Mouse (Mus musculus) forebrain, embryonic 10.5 days (tissue): ENCODE data around the gene Fkbp15. TPM values are rescaled to one million over a fixed set of nuclear protein-coding genes. Genes with fewer than 3 reads are reported as not detected.
"Not testable (repeated sequence)": the region's sequence is repeated elsewhere in the genome, so short reads cannot be mapped to it uniquely, and the experiment has no call there.

Source experiments
- DNase-seq: peaks from one replicate; pipeline ENCODE4 v3.0.0-alpha.2; 2017; ENCODE audit warnings: low spot score; ENCODE audit errors: extremely low spot score
- H3K27ac ChIP-seq: fragments of 300-500 bp; sonication (generic); 2 replicates; pipeline ENCODE4 v1.5.1; 2016; ENCODE audit warnings: mild to moderate bottlenecking
- H3K27me3 ChIP-seq: fragments of 300-500 bp; sonication (generic); 2 replicates; pipeline ENCODE4 v1.6.1; 2016; ENCODE audit warnings: mild to moderate bottlenecking; ENCODE audit not compliant: poor library complexity, severe bottlenecking
- H3K36me3 ChIP-seq: fragments of 300-500 bp; sonication (generic); replicated peaks from 2 replicates; pipeline ENCODE4 v1.6.1; 2016; ENCODE audit warnings: mild to moderate bottlenecking, moderate library complexity
- H3K4me1 ChIP-seq: fragments of 300-500 bp; sonication (generic); 2 replicates; pipeline ENCODE4 v1.6.1; 2016
- H3K4me3 ChIP-seq: fragments of 300-500 bp; sonication (generic); 2 replicates; pipeline ENCODE4 v1.5.1; 2016; ENCODE audit warnings: mild to moderate bottlenecking, moderate library complexity
- H3K9me3 ChIP-seq: fragments of 300-500 bp; sonication (generic); 2 replicates; pipeline ENCODE4 v1.6.1; 2016; ENCODE audit warnings: mild to moderate bottlenecking, moderate library complexity
- WGBS: fragments of 180-500 bp; shearing (Covaris S2); methylation state at CpG from one replicate; pipeline ENCODE4 v1.1.7; 2016; 5-methylcytosine and 5-hydroxymethylcytosine counted together
- polyA plus RNA-seq: library from polyadenylated mRNA; unstranded; fragments of >200 nt; fragmentation: Nextera tagmentation; extraction: Ambion mirVana; gene quantifications from 2 replicates; pipeline ENCODE4 v1.2.1, GENCODE M21; 2016

Gene Fkbp15
- polyA plus RNA-seq, 1 experiment from 2014 or later, result 18.5 TPM

GRCm38 (mm10) chr4:62282969-62283368 lies 77.4 kb downstream of the Fkbp15 start:
- Histone ChIP-seq H3K36me3 (no peaks in the 10 kb centered on the region), H3K4me1 (peaks cover 13% of the 10 kb centered on the region), H3K27ac (no peak overlapping the region), H3K9me3 (no peaks in the 10 kb centered on the region), H3K27me3 (peaks cover 15% of the 10 kb centered on the region; the same call in 1 of the 2 replicates), H3K4me3 (no peak overlapping the region)
- DNase-seq, result no peak
- WGBS, result 90% methylated on average over 7 of the region's 7 CpGs

DNA sequence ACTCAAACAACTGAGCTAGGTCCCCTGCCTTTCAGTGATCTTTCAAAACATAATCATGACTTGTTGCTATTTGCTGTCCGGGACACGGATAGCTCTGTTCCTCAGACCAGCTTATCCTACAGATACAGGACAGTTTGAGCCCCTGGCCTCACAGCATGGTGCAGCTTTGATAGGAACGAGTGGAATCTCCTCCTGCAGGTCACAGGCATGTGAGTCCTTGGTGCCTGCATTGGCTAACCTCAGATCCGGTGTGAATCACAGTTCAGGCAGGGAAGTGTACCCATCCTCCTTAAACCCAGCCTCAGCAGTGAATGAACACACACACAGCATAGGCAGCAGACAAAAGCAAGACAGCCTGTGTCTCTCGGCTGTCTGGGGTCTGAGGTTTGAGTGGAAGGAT lies 79.0 kb downstream of the Fkbp15 start:
- WGBS, result 63% methylated on average over 5 of the region's 5 CpGs
- Histone ChIP-seq H3K27me3 (peaks cover 10% of the 10 kb centered on the region; the same call in 1 of the 2 replicates), H3K4me1 (no peaks in the 10 kb centered on the region), H3K27ac (no peak overlapping the region), H3K4me3 (no peak overlapping the region), H3K9me3 (no peaks in the 10 kb centered on the region), H3K36me3 (no peaks in the 10 kb centered on the region)
- DNase-seq, result no peak

- no peaks in the 10 kb centered on the region for H3K9me3 ChIP-seq
- no peak for DNase-seq
- H3K36me3 ChIP-seq, result no peaks in the 10 kb centered on the region
- 79% methylated on average over 4 of the region's 4 CpGs for WGBS
- no peak overlapping the region for H3K4me3 ChIP-seq
- H3K4me1 ChIP-seq, result peaks cover 15% of the 10 kb centered on the region
- H3K27me3 ChIP-seq, result no peaks in the 10 kb centered on the region; the same call in 1 of the 2 replicates
- H3K27ac ChIP-seq, result no peak overlapping the region
These were observed 82.3 kb downstream of the Fkbp15 start for GRCm38 (mm10) chr4:62278081-62278480.

DNA sequence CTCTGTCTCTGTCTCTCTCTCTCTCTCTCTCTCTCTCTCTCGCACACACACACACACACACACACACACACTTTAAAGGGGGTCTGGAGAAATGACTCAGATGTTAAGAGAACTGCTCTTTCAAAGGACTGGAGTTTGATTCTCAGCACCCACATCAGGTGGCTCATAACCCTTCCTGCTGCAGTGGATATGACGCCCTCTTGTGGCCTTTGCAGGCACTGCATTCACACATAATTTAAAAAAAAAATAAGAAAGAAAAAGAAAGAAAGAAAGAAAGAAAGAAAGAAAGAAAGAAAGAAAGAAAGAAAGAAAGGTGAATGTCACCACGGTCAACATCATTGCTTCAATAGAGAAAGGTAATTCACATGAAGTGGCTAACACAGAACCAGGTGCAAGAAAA lies 83.1 kb downstream of the Fkbp15 start:
- DNase-seq, result no peak
- no peaks in the 10 kb centered on the region for H3K9me3 ChIP-seq
- H3K4me1 ChIP-seq, result peaks cover 15% of the 10 kb centered on the region
- H3K4me3 ChIP-seq, result no peak overlapping the region
- no peak overlapping the region for H3K27ac ChIP-seq
- no peaks in the 10 kb centered on the region; the same call in 1 of the 2 replicates for H3K27me3 ChIP-seq
- H3K36me3 ChIP-seq, result no peaks in the 10 kb centered on the region
- WGBS, result 65% methylated on average over 3 of the region's 3 CpGs

DNA sequence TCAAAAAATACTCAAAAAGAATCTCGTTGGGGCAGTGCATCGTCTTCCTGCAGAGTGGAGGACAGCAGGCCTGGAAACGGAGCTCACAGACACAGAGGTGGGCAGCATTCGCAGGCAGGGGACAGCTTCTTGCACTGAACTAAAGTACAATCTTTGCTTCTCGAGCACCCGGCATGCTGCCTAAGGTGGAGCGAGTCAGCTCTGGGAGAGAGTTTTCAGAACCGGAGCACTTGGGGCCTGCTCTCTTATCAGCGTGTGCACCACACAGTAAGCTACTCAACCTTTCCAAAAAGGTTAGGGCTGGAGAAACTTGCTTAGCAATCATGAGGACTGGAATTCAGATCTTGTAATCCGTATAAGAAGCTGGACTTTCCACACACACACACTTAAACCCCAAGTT lies 83.7 kb downstream of the Fkbp15 start:
- 88% methylated on average over 10 of the region's 10 CpGs for WGBS
- peaks cover 15% of the 10 kb centered on the region for H3K4me1 ChIP-seq

DNA sequence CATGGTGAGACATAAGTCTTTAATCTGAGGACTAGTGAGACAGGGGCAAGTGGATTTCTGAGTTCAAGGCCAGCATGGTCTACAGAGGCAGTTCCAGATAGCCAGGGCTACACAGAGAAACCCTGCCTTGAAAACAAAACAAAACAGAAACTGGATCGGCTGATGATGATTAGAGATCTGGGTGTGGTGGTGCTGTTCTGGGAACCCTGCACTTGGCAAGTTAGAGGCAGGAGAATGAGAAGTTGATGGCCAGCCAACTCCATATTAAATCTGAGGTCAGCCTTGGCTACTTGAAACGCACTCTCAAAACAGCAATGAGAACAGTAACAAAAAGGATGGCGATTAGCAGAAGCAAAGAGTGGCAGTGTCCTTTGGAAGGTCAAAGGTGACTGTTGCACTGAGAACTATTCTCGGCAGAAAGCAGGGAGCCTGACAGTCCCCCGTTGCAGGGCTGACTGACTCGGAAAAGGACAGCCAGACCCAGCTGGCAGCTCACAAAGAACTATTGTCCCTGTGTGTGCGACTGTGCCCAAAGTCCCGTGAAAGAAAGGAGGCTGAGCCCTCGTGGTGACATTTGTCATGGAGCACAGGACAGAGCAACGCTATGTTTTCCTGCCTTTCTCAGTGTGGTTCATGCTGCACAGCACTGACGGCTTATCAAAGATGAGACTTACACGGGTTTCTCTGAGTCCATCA lies 85.4 kb downstream of the Fkbp15 start:
- Histone ChIP-seq H3K4me1 (peaks cover 15% of the 10 kb centered on the region), H3K27ac (peak overlapping the region; percentile 12; the same call in 1 of the 2 replicates), H3K36me3 (no peaks in the 10 kb centered on the region), H3K9me3 (no peaks in the 10 kb centered on the region), H3K4me3 (0 out of 2 replicates have a peak overlapping the region, but pooled peaks have one; percentile 0), H3K27me3 (no peaks in the 10 kb centered on the region; the same call in 1 of the 2 replicates)
- WGBS, result 11% methylated on average over 12 of the region's 12 CpGs
- peak; percentile 55 for DNase-seq

More for the DNA sequence above, 83.7 kb downstream of the Fkbp15 start:
- H3K4me3 ChIP-seq, result no peak overlapping the region
- DNase-seq, result no peak
- no peaks in the 10 kb centered on the region; the same call in 1 of the 2 replicates for H3K27me3 ChIP-seq
- no peaks in the 10 kb centered on the region for H3K9me3 ChIP-seq
- H3K27ac ChIP-seq, result no peak overlapping the region
- H3K36me3 ChIP-seq, result no peaks in the 10 kb centered on the region

- Histone ChIP-seq H3K36me3 (no peaks in the 10 kb centered on the region), H3K4me1 (peaks cover 15% of the 10 kb centered on the region), H3K27ac (no peak overlapping the region), H3K9me3 (no peaks in the 10 kb centered on the region), H3K4me3 (no peak overlapping the region), H3K27me3 (no peaks in the 10 kb centered on the region; the same call in 1 of the 2 replicates)
- no peak for DNase-seq
- WGBS, result 96% methylated on average over 10 of the region's 10 CpGs
These were observed 86.4 kb downstream of the Fkbp15 start for GRCm38 (mm10) chr4:62273916-62274315.

- no peaks in the 10 kb centered on the region for H3K9me3 ChIP-seq
- H3K27ac ChIP-seq, result no peak overlapping the region
- DNase-seq, result no peak
- peaks cover 15% of the 10 kb centered on the region for H3K4me1 ChIP-seq
- H3K36me3 ChIP-seq, result no peaks in the 10 kb centered on the region
- no peak overlapping the region for H3K4me3 ChIP-seq
- no peaks in the 10 kb centered on the region; the same call in 1 of the 2 replicates for H3K27me3 ChIP-seq
- 89% methylated on average over 10 of the region's 10 CpGs for WGBS
These were observed 87.7 kb downstream of the Fkbp15 start for GRCm38 (mm10) chr4:62272696-62273095.

DNA sequence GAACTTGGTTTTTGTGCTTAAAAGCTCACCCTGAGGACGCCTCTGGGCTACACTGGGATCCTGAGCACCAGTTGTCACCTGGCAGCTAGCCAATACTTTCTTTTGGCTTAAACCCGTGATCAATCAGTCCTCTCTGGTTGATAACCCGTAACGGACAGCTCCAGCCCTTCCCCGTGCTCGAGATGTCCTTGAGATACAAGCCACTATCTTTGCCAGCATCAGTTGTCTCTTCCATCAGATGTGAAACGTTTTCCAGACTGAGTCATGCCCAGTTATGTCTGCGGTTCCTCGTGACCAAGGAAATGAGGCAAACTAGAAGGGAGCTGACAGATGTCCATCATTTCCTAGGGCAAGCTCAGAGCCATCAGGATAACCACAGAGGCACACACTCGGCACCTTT lies 93.2 kb downstream of the Fkbp15 start:
- Histone ChIP-seq H3K27ac (no peak overlapping the region), H3K36me3 (no peaks in the 10 kb centered on the region), H3K27me3 (no peaks in the 10 kb centered on the region), H3K9me3 (no peaks in the 10 kb centered on the region), H3K4me1 (0 out of 2 replicates have a peak, but pooled peaks cover 3% of the 10 kb centered on the region), H3K4me3 (no peak overlapping the region)
- 85% methylated on average over 10 of the region's 10 CpGs for whole genome bisulfite sequencing
- DNase-seq, result no peak

DNA sequence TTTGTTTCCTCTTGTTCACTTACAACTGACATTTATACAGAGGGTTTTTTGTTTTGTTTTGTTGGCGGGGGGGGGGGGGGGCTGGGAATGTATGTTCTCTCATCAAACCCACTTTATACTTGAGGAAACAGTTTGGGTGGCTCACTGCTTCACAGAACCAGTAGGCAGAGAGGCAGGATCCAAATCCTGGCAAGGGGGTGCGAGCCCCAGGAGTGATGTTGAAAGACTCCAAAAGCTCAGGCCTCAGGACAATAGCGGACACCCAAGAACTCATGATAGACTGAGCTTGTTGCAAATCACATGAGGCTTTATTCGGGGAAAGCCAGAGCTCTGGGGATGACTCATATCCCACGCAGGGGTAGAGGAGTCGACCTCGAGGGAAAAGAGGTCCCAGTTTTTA lies 94.3 kb downstream of the Fkbp15 start:
- H3K4me3 ChIP-seq, DNase-seq, H3K27ac ChIP-seq, H3K4me1 ChIP-seq, H3K27me3 ChIP-seq, H3K36me3 ChIP-seq, H3K9me3 ChIP-seq: not testable (repeated sequence)
- 82% methylated on average over 7 of the region's 7 CpGs for WGBS

GRCm38 (mm10) chr4:62265154-62265836 lies 95.1 kb downstream of the Fkbp15 start:
- WGBS, result 89% methylated on average over 10 of the region's 10 CpGs
- H3K27ac ChIP-seq, result no peak overlapping the region
- H3K4me1 ChIP-seq, result 0 out of 2 replicates have a peak, but pooled peaks cover 3% of the 10 kb centered on the region
- H3K4me3 ChIP-seq, result no peak overlapping the region
- H3K36me3 ChIP-seq, result no peaks in the 10 kb centered on the region
- H3K9me3 ChIP-seq, result no peaks in the 10 kb centered on the region
- DNase-seq, result no peak
- H3K27me3 ChIP-seq, result no peaks in the 10 kb centered on the region

DNA sequence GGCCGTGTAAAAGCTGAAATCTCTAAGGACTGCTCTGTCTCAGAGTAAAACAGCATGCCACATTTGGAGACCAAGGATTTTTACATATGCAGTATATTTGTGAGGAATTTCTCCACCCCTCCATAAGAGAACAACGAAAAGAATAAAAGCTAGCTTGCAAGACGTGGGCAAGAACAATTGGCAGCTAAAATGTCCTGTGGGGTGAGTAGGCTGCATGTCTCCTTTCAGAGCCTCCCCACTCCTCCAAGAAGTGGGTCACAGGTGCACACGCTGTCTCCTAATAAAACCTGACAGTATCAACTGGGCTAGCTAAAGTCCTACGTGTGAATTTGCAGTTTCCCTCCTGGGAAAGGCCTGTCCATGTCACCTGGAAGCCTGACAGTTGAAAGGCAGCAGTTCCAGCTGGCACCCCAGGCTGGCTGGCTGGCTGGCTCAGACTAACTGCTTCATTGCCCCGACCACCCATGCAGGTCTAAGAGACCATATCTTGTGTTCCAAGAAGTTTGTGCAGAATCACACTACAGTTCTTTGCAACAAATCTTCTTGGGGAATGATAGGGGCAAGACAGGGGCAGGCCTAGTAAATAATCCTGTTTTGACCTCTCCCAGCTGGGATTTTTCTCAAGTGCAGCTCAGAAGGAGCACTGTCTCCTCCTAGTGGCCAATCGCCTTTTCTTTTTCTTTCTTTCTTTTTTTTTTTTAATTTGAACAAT lies 97.1 kb downstream of the Fkbp15 start:
- no peaks in the 10 kb centered on the region for H3K9me3 ChIP-seq
- H3K27me3 ChIP-seq, result no peaks in the 10 kb centered on the region
- no peak overlapping the region for H3K4me3 ChIP-seq
- DNase-seq, result no peak
- H3K36me3 ChIP-seq, result no peaks in the 10 kb centered on the region
- H3K27ac ChIP-seq, result no peak overlapping the region
- WGBS, result 48% methylated on average over 7 of the region's 7 CpGs
- 0 out of 2 replicates have a peak, but pooled peaks cover 3% of the 10 kb centered on the region for H3K4me1 ChIP-seq
